Mouse (Mus musculus) left cerebral cortex, postnatal 14 days (tissue): Measurements from ENCODE around the gene Adcy7. TPM values are rescaled to one million over a fixed set of nuclear protein-coding genes. Genes with fewer than 3 reads are reported as not detected.

Source experiments
- DNase-seq, 2 experiments: peaks; one replicate each; pipeline ENCODE4 v3.0.0; 2021 to 2022; ENCODE audit warnings: low spot score in 2 of 2, mixed read lengths in 1 of 2
- intact Hi-C: fragments of 180-260 bp; cut with DNase I; formaldehyde crosslinking; loops from one replicate; pipeline ENCODE4 v1.15.1; 2025
- total RNA-seq, 2 experiments: library from RNA; stranded (reverse); gene quantifications; 2 replicates each; pipeline ENCODE4 v1.2.3; 2021

The Adcy7 gene
- total RNA-seq, 2 experiments from 2014 or later = 4.9 to 5.0 TPM

DNA sequence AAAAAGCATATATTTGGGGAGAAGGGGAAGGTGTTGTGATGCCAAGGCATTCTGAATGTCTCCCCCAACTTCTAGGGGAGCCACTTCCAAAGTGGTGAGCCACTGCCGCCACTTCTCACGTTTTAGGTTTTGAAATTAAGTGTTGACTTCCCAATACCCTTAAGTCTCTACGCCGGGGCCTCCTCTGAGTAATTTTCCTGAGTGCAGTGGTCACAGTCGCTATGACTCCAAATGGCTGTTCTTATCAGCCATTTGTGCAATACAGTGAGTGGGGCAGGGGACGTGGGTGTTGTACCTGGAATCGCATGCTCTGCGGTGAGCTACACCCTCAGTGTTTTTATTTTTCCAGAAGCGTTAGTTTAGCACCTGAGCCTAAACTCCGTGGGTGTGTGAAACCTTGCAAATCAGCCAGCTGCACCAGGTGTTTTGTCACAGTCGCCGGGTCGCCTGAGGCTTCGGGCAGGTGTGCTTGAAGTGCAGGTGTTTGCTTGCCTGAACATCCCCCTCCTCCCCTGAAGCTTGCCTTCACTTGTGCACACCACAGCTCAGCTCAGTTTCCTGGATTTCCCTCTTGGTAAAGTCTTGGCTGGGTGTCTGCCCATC lies 5.3 kb upstream of the Adcy7 start:
- intact Hi-C loops = loop anchor here (2.0 to 5.0 kb wide), 4 partner anchors 50 to 355 kb away; no protein-coding TSS in a partner anchor
- DNase-seq = peak in 1 of 2 experiments; percentile 11

GRCm38 (mm10) chr8:88269107-88269875 lies 2.9 kb upstream of the Adcy7 start:
- no peak for DNase-seq
- intact Hi-C loops = loop anchor here (5.0 kb wide), 3 partner anchors 48 to 353 kb away; no protein-coding TSS in a partner anchor

DNA sequence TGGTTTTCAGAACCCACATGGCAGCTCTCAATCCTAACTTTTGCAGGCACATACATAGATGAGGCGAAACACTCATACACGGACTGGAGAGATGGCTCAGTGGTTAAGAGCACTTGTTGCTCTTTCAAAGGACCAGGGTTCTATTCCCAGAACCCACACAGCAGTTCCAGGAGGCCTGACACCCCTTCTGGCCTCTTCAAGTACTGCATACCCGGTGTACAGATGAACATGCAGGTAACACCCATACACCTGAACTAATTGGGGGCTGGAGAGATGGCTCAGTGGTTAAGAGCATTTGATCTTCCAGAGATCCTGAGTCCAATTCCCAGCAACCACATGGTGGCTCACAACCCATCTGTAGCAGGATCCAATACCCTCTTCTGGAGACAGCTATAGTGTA lies 2.1 kb upstream of the Adcy7 start:
- intact Hi-C loops = loop anchor here (5.0 to 10.0 kb wide), 2 partner anchors 62 to 485 kb away; no protein-coding TSS in a partner anchor
- no peak for DNase-seq

DNA sequence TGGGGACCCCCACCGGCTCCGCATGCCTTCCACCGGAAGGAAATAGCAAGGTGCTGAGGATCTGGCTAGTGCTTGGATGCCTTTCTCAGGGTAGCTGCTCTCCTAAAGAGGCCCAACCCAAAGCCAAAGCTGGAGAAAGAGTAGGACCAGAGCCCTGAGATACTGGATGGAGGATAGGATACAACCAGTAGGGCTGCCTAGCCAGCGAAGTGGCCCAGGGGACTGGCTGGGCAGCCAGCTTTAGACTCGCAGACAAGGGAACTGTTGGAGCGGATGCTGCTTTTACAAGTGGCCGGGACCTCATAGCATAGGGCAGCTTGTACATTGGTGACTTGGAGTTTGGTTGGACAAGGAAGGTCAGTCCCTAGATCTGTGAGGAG lies 838 bp downstream of the Adcy7 start:
- DNase-seq = no peak
- intact Hi-C loops = loop anchor here (5.0 to 10.0 kb wide), 2 partner anchors 59 to 482 kb away; no protein-coding TSS in a partner anchor

DNA sequence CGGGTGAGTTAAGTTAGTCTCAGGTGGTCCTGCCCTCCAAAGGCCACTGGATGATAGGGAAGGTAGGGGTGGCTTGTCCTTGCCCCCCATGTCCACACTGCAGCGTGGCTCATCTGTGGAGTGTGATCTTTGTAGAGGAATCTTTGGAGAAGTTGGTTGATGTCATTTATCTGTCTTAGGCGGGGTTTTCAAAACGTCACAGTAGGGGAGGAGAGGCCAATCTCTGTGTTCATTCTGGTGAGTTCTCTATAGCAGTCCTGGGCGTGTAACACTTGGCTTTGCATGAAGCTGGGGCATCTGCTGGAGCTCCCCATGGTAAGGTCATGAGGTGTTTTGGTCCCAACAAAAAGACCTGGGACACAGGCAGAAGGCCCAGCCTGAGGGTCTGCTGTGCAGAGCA lies 1.9 kb downstream of the Adcy7 start:
- intact Hi-C loops = loop anchor here (5.0 to 10.0 kb wide), 2 partner anchors 58 to 481 kb away; no protein-coding TSS in a partner anchor
- no peak for DNase-seq

- DNase-seq = no peak
- intact Hi-C loops = loop anchor here (10.0 kb wide), 1 partner anchor 476 kb away; no protein-coding TSS in a partner anchor
These were observed 7.0 kb downstream of the Adcy7 start for GRCm38 (mm10) chr8:88279220-88279619.

DNA sequence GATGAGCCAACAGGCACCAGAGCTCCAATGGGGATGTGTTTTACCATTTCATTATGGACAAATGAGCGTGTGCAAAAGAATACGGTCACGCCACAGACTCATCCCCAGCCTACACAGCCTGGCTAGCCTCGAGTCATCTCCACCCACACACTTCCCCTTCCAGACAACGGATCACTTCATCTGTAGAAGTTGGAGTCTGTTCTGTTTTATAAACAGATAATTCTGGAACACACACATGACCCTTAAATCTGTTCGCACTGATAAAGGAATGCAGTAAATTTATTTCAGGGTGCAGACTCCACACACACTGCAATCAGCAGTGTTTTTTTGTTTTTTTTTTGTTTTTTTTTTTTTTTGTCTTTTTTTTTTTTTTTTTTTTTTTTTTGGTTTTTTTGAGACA lies 7.5 kb downstream of the Adcy7 start:
- intact Hi-C loops = loop anchor here (10.0 kb wide), 1 partner anchor 475 kb away; no protein-coding TSS in a partner anchor
- no peak for DNase-seq

DNA sequence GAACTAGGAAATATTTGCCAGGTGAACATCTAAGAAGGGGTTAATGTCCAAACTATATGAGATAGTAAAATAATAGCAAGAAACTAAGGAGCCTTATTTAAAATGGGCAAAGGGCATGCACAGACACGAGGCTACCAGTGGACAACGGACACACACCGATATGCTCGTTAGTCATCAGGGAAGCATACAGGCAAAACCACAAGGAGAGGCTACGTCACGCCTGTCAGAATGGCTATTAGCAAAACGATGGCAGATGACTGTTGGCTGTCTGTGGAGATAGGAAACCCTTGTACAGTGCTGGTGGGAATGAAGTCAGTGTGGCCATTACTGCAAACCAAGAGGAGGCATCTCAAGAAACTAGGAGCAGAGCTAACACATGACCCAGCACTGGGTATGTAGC lies 8.7 kb downstream of the Adcy7 start:
- no peak for DNase-seq
- intact Hi-C loops = no loop called here

DNA sequence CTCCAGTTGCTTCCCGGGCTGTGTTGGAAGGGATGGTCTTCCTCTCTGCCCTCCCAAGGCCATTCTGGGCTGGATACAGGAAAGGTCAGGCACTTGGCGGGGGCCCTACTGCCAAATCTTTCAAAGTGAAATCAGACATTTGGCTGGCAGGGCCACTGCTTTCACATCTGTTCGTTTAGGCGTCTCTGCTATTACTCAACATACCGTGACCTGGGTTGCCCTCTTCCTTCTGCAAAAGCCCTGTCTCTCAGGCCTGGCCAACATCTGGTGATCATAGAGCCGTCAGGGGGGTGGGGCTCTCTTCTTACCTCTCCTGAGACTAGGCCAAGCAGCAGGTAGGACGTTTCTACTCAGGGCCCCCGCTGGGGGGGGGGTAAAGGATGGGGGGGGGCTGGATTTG lies 10.5 kb downstream of the Adcy7 start:
- intact Hi-C loops = no loop called here
- DNase-seq = no peak

DNA sequence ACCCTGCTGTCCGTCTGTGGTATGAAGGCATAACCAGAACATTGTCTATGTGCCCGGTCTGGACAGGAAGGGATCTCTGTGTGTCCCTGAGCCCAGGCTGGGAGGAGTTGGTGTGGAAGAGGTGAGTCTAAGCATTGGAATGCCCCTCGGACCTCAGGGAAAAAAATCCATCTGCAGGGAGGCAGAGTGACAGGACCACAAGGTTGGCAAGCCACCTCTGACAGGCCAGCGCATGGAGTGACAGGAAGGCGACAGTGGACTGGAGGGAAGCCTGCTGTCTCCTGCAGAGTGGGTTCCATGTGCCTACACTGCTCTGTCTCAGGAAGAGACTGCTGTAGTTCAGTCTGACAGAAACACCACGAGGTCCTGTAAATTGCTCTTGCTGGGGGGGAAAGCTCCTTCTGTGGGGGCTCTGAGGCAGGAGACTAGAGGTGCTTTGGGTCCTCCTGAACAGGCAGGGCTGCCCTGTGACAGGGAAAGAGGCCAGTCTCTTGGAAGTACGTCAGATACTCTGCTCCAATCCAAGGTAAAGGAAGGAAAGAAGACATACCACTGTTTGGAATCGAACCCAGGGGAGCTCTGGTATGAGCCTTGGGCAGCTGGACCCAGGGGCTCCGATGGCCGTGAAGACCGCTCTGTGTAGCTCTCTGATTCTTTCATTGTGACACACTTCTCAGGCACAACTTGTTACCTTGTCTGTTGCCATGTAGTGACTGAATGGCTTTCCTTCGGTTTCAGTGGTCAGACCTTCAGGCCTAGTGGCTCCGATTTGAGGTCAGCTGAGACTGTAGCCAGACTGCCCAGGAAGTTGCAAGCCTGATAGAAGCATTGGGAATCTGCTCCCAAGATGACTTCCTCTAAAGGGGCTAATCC lies 11.3 kb downstream of the Adcy7 start:
- DNase-seq = no peak
- intact Hi-C loops = no loop called here

GRCm38 (mm10) chr8:88284738-88285137 lies 12.5 kb downstream of the Adcy7 start:
- no peak for DNase-seq
- intact Hi-C loops = no loop called here

- intact Hi-C loops = no loop called here
These were observed 13.5 kb downstream of the Adcy7 start for GRCm38 (mm10) chr8:88285469-88286356.

DNA sequence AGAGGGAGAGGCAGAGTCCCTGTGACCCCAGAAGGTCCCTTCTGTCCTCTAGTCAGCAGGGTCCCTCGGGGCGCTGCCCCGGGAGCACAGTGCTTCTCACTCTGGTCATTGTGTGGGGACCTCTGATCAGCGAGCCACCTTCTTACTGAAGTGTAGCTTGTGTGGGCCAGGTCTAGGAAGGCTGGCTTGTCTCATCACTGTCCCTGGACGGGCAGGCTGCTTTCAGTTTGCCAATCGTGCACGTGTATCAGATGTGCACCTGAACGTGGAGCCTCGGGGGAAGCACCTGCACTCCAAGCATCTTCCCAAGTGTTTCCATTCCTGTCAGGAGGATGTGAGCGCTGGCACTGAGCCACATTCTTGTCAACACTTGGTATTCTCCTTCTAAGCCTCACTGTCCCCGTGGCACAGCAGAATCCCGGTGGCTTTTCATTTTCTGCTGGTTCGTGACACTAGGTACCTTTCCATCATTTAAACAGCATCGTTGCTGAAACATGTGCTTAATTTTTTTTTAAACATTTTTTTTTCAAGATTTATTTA lies 14.3 kb downstream of the Adcy7 start:
- no peak for DNase-seq
- intact Hi-C loops = no loop called here

More at GRCm38 (mm10) chr8:88285469-88286356, 13.5 kb downstream of the Adcy7 start:
- no peak for DNase-seq

DNA sequence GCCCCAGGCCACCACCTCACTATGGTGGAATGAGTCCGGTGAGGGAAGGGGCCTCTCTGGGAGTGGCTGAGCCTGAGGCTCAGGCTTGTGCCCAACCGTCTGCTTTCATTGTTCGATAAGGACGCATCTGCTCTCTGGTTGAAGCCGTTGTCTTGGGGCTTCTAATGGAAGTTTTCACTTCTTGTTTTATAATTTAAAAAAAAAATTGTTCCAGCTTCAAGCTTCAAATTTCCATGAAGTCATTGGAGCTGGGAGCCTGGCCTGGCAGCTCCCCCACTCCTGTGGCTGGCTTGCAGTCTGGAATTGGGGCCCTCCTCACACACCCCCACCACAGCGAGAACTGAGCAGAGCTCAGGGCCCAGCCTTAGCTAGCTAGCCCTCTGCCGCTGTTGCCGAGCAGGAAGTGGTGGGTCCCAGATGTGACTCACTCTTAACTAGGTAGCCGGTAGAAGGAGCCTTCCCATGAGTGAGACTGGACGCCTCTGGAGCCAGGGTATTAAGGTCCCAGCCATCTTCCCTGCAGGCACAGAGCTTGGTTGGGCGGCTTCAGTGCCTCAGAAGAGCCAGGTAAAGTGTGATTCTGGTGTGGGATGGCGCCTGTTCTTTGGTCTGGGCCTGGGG lies 16.5 kb downstream of the Adcy7 start:
- DNase-seq = no peak
- intact Hi-C loops = no loop called here

DNA sequence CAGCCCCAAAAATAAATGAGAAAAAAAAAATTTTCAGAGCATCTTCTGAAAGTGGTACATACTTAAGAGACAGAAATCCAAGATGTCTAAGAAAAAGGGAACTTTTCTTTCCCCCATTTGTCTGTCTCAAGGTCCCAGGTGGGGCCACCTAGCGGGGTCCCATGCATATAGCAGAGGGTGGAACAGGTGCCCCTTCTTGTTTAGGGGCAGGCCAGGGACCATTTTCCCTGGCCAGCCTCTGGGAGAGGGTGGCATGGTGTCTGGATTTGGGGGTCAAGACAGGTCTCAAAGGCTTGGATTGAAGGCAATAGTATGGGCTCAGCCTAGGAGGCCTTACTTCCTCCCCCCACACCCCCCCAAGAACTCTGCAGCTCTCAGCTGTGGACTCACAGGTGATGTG lies 17.7 kb downstream of the Adcy7 start:
- DNase-seq = no peak
- intact Hi-C loops = no loop called here

- no peak for DNase-seq
- intact Hi-C loops = no loop called here
These were observed 18.4 kb downstream of the Adcy7 start for GRCm38 (mm10) chr8:88290326-88291304.

DNA sequence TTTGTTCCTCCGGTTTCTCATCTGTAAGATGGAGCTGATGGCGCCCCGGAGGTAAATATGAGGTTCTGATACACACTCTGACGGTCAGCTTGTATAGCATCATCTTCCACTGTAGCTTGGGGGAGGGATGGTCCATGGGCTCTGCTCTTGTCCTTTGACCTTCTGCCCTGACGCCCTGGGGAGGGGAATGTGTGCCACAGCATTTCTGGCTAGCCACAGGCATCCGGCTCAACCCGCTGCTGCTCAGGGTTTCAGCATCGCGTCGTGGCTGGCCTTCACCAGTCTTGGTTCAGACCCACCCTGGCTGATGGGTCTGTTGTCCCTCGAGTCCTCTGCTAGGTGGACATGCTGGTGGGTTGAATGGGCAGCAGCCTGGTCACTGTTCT lies 19.1 kb downstream of the Adcy7 start:
- intact Hi-C loops = no loop called here
- DNase-seq = no peak
